Mouse (Mus musculus): ENCODE data around the gene Zfp688.
A peak's percentile ranks its signal among the peaks of the same experiment; 100 is the strongest.
"Not testable (repeated sequence)": the region's sequence is repeated elsewhere in the genome, so short reads cannot be mapped to it uniquely, and the experiment has no call there.

The Zfp688 gene

GRCm38 (mm10) chr7:127406002-127406987 is 15.6 kb downstream of the Zfp688 start, which contains the start of gene Zfp764:
Zfp764 (minus strand) TSS chr7:127406822.
- DNase-seq, result peak; percentile 93

- DNase-seq, result not testable (repeated sequence)
Measured at GRCm38 (mm10) chr7:127404101-127404500, 17.8 kb downstream of the Zfp688 start.

GRCm38 (mm10) chr7:127402980-127403379 is 18.9 kb downstream of the Zfp688 start:
- DNase-seq, result no peak

- DNase-seq, result no peak
Measured at GRCm38 (mm10) chr7:127400355-127400754, 21.5 kb downstream of the Zfp688 start.

GRCm38 (mm10) chr7:127393944-127394333 is 27.9 kb downstream of the Zfp688 start:
- DNase-seq, result no peak

- peak; percentile 99 for DNase-seq
Measured at GRCm38 (mm10) chr7:127393157-127393943, 28.5 kb downstream of the Zfp688 start, which contains the start of gene E430018J23Rik. E430018J23Rik (minus strand) TSS chr7:127393629.

- no peak for DNase-seq
Measured at GRCm38 (mm10) chr7:127392251-127392824, 29.5 kb downstream of the Zfp688 start.

GRCm38 (mm10) chr7:127391538-127391937 is 30.3 kb downstream of the Zfp688 start:
- no peak for DNase-seq

- DNase-seq, result no peak
Measured at GRCm38 (mm10) chr7:127390306-127390705, 31.6 kb downstream of the Zfp688 start.

GRCm38 (mm10) chr7:127388201-127388600 is 33.7 kb downstream of the Zfp688 start:
- not testable (repeated sequence) for DNase-seq

- DNase-seq, result peak; percentile 97
Measured at GRCm38 (mm10) chr7:127386641-127387392, 35.1 kb downstream of the Zfp688 start, which contains the start of gene 9130019O22Rik. 9130019O22Rik (minus strand) TSS chr7:127387166.

GRCm38 (mm10) chr7:127385560-127385959 is 36.3 kb downstream of the Zfp688 start:
- DNase-seq, result not testable (repeated sequence)

GRCm38 (mm10) chr7:127378310-127378921 is 43.5 kb downstream of the Zfp688 start:
- DNase-seq, result no peak

- DNase-seq, result peak; percentile 97
Measured at GRCm38 (mm10) chr7:127375271-127376245, 46.3 kb downstream of the Zfp688 start, which contains the start of gene Zfp747. Zfp747 (minus strand) TSS chr7:127376050.

- DNase-seq, result not testable (repeated sequence)
Measured at GRCm38 (mm10) chr7:127371870-127372269, 50.0 kb downstream of the Zfp688 start.

- DNase-seq, result no peak
Measured at GRCm38 (mm10) chr7:127371213-127371612, 50.7 kb downstream of the Zfp688 start.
